Mouse (Mus musculus) forebrain, embryonic 13.5 days (tissue): ENCODE measurements around the gene Klhl24. TPM values are rescaled to one million over a fixed set of nuclear protein-coding genes. Genes with fewer than 3 reads are reported as not detected.

Experiments used
- ATAC-seq: fragments of 200-750 bp; cut with Nextera tagmentation; 2 replicates; pipeline ENCODE4 v1.8.0; 2017
- H3K27ac ChIP-seq: fragments of 300-500 bp; sonication (generic); 2 replicates; pipeline ENCODE4 v1.5.1; 2015; ENCODE audit warnings: inconsistent platforms, mild to moderate bottlenecking, moderate library complexity
- H3K27me3 ChIP-seq: fragments of 300-500 bp; sonication (generic); 2 replicates; pipeline ENCODE4 v1.6.1; 2015; ENCODE audit warnings: mild to moderate bottlenecking, inconsistent platforms
- H3K36me3 ChIP-seq: fragments of 300-500 bp; sonication (generic); 2 replicates; pipeline ENCODE4 v1.6.1; 2015; ENCODE audit warnings: mild to moderate bottlenecking, inconsistent platforms; ENCODE audit not compliant: poor library complexity, severe bottlenecking
- H3K4me1 ChIP-seq: fragments of 300-500 bp; sonication (generic); 2 replicates; pipeline ENCODE4 v1.6.1; 2015; ENCODE audit warnings: inconsistent platforms
- H3K4me2 ChIP-seq: fragments of 300-500 bp; sonication (generic); 2 replicates; pipeline ENCODE4 v1.6.1; 2015; ENCODE audit warnings: inconsistent platforms, mild to moderate bottlenecking, moderate library complexity
- H3K4me3 ChIP-seq: fragments of 300-500 bp; sonication (generic); 2 replicates; pipeline ENCODE4 v1.5.1; 2015; ENCODE audit warnings: mild to moderate bottlenecking, inconsistent platforms
- H3K9ac ChIP-seq: fragments of 300-500 bp; sonication (generic); 2 replicates; pipeline ENCODE4 v1.6.1; 2015; ENCODE audit warnings: mild to moderate bottlenecking, inconsistent platforms
- H3K9me3 ChIP-seq: fragments of 300-500 bp; sonication (generic); replicated peaks from 2 replicates; pipeline ENCODE4 v1.6.1; 2016; ENCODE audit warnings: inconsistent platforms
- WGBS: fragments of 180-500 bp; shearing (Covaris S2); methylation state at CpG from one replicate; pipeline ENCODE4 v1.1.7; 2015; 5-methylcytosine and 5-hydroxymethylcytosine counted together
- polyA plus RNA-seq: library from polyadenylated mRNA; unstranded; fragments of >200 nt; fragmentation: Nextera tagmentation; extraction: Ambion mirVana; gene quantifications from 2 replicates; pipeline ENCODE4 v1.2.1, GENCODE M21; 2015

Gene Klhl24
- polyA plus RNA-seq, 1 experiment from 2014 or later, result 54.2 TPM

DNA sequence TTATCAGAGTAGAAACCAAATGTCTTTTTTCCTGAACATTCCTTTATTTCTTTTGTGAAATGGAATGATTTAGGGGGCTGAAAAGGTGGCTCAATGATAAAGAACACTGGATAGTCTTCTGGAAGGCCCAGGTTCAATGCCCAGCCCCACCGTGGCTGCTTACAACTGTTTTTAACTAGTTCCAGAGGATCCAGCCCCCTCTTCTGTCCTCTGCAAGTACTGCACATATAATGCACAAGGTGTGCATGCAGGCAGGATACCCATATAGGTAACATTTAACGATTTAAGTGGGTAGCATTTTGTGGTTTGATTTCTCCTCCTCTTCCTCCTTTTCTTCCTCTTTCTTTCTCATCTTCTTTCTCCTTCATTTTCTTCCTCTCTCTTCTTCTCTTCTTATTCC lies 62.8 kb downstream of the Klhl24 start:
- H3K9ac ChIP-seq, result no peak overlapping the region
- no peak for ATAC-seq
- WGBS, result 89% methylated on average over 2 of the region's 2 CpGs
- H3K27ac ChIP-seq, result no peak overlapping the region
- H3K4me3 ChIP-seq, result no peak overlapping the region
- peaks cover 88% of the 10 kb centered on the region for H3K36me3 ChIP-seq
- no peaks in the 10 kb centered on the region for H3K9me3 ChIP-seq
- no peak overlapping the region for H3K4me2 ChIP-seq
- H3K4me1 ChIP-seq, result no peaks in the 10 kb centered on the region
- H3K27me3 ChIP-seq, result no peaks in the 10 kb centered on the region

- no peak overlapping the region for H3K4me3 ChIP-seq
- ATAC-seq, result no peak
- no peak overlapping the region for H3K9ac ChIP-seq
- WGBS, result 87% methylated on average over 3 of the region's 3 CpGs
- 0 out of 2 replicates have a peak, but pooled peaks cover 4% of the 10 kb centered on the region for H3K9me3 ChIP-seq
- H3K27ac ChIP-seq, result no peak overlapping the region
- no peak overlapping the region for H3K4me2 ChIP-seq
- H3K27me3 ChIP-seq, result no peaks in the 10 kb centered on the region
- peaks cover 89% of the 10 kb centered on the region for H3K36me3 ChIP-seq
- H3K4me1 ChIP-seq, result no peaks in the 10 kb centered on the region
Measured at GRCm38 (mm10) chr16:20169071-20169470, 71.7 kb downstream of the Klhl24 start.

- no peak overlapping the region for H3K4me3 ChIP-seq
- no peak overlapping the region for H3K27ac ChIP-seq
- no peak overlapping the region for H3K9ac ChIP-seq
- no peak overlapping the region for H3K4me2 ChIP-seq
- no peaks in the 10 kb centered on the region for H3K4me1 ChIP-seq
- H3K9me3 ChIP-seq, result 0 out of 2 replicates have a peak, but pooled peaks cover 4% of the 10 kb centered on the region
- no peak for ATAC-seq
- H3K27me3 ChIP-seq, result no peaks in the 10 kb centered on the region
- WGBS, result 80% methylated on average over 3 of the region's 3 CpGs
- peaks cover 89% of the 10 kb centered on the region for H3K36me3 ChIP-seq
Measured at GRCm38 (mm10) chr16:20169471-20170106, 72.2 kb downstream of the Klhl24 start.

Other genes with a start within 250 kb of the Klhl24 start
- gene Klhl6, start 114.5 kb upstream of the Klhl24 start, polyA plus RNA-seq, result 3.9 and 5.0 TPM in 2 replicates
- 24.6 and 27.6 TPM in 2 replicates for gene Yeats2, start 43.5 kb downstream of the Klhl24 start, polyA plus RNA-seq
- 1.1 and 1.8 TPM in 2 replicates for gene Map6d1, start 143.8 kb downstream of the Klhl24 start, polyA plus RNA-seq
- 91.5 and 94.8 TPM in 2 replicates for gene Parl, start 204.8 kb downstream of the Klhl24 start, polyA plus RNA-seq
- not detected in 2 replicates for gene Cyp2ab1, start 227.9 kb downstream of the Klhl24 start, polyA plus RNA-seq